Mouse (Mus musculus) kidney, adult 2 months (tissue): ENCODE data around the gene Tmem29. TPM values are rescaled to one million over a fixed set of nuclear protein-coding genes. Genes with fewer than 3 reads are reported as not detected.
A peak's percentile ranks its signal among the peaks of the same experiment; 100 is the strongest.
"Not testable (repeated sequence)": the region's sequence is repeated elsewhere in the genome, so short reads cannot be mapped to it uniquely, and the experiment has no call there.

Source experiments
- DNase-seq: peaks from one replicate; pipeline ENCODE4 v3.0.0; 2021
- H3K27ac ChIP-seq: fragments of 200-500 bp; 2 replicates; pipeline ENCODE4 v1.5.1; 2012; ENCODE audit warnings: low read depth, low read length, control low read depth, inconsistent platforms; ENCODE audit not compliant: insufficient read depth
- H3K27me3 ChIP-seq: fragments of 200-500 bp; replicated peaks from 2 replicates; pipeline ENCODE4 v1.6.1; 2012; ENCODE audit warnings: mild to moderate bottlenecking, moderate library complexity, low read length, inconsistent platforms; ENCODE audit not compliant: control insufficient read depth, insufficient read depth
- H3K36me3 ChIP-seq: fragments of 200-500 bp; 2 replicates; pipeline ENCODE4 v1.6.1; 2012; ENCODE audit warnings: mild to moderate bottlenecking, moderate library complexity, low read length, inconsistent platforms; ENCODE audit not compliant: control insufficient read depth, insufficient read depth
- H3K4me1 ChIP-seq: fragments of 200-500 bp; 2 replicates; pipeline ENCODE4 v1.6.1; 2011; ENCODE audit warnings: low read length; ENCODE audit not compliant: control insufficient read depth, insufficient read depth
- H3K4me3 ChIP-seq: fragments of 200-500 bp; 2 replicates; pipeline ENCODE4 v1.5.1; 2011; ENCODE audit warnings: mild to moderate bottlenecking, low read depth, low read length, control low read depth; ENCODE audit not compliant: insufficient read depth
- CTCF ChIP-seq: fragments of 200-500 bp; conservative IDR thresholded peaks from 2 replicates; pipeline ENCODE4 v1.5.1; 2011; ENCODE audit warnings: low read depth, mild to moderate bottlenecking, control low read depth, low read length, moderate library complexity, mixed read lengths; ENCODE audit not compliant: insufficient read depth, insufficient read length
- POLR2A ChIP-seq: fragments of 200-500 bp; IDR thresholded peaks from one replicate; pipeline ENCODE4 v1.6.1; 2011; ENCODE audit warnings: low read depth, low read length, control low read depth
- WGBS: fragments of 180-500 bp; shearing (Covaris S2); methylation state at CpG from one replicate; pipeline ENCODE4 v1.1.7; 2018; 5-methylcytosine and 5-hydroxymethylcytosine counted together
- polyA plus RNA-seq: library from polyadenylated mRNA; depleted of rRNA; stranded (reverse); fragments of >200 nt; gene quantifications from 2 replicates; pipeline ENCODE4 v1.2.3, GENCODE M21; 2012; rRNA removed

Tmem29 gene
- 4.8 and 8.1 TPM in 2 replicates for polyA plus RNA-seq

DNA sequence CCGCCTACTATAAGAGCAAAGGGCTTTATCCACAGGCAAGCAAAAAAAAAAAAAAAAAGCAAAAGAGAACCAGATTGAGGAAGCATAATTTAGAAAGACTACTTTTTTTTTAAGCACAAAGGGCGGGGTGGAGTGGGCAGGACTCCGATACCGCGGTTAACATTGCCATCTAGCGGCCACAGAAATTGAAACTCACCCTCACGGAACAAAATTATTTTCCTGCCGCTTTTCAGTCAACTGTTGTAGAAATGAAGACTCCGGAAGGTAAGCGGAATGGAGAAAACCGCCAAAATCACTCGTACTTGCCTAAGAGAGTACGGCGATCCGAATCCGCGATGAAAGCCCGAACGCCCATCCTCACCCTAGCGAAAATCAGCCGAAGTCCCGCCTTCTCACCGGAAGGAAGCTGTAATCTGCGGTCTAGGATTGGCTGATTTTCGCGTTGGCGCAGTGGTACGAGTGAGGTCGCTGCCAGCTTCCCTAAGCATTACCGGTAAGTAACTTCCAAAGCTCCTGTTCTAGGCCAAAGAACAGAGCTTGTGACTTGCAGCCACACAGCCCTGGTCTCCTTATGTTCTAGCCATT is at the start of gene Tmem29:
Gene Tmem29, minus strand, starts transcription at position 389 of the 585 bp plus-strand sequence.
- Histone ChIP-seq H3K27ac (peak within 1 kb of the TSS; percentile 29; the same call in 1 of the 2 replicates), H3K36me3 (no peaks in the 10 kb centered on the region), H3K4me1 (peaks cover 2% of the 10 kb centered on the region; the same call in 1 of the 2 replicates), H3K4me3 (peak within 1 kb of the TSS; percentile 49), H3K27me3 (no peaks in the 10 kb centered on the region)
- TF ChIP-seq POLR2A (no peak), CTCF (peak; percentile 47)
- DNase-seq: peak; percentile 94
- WGBS: under 1% methylated on average over 30 of the region's 30 CpGs

DNA sequence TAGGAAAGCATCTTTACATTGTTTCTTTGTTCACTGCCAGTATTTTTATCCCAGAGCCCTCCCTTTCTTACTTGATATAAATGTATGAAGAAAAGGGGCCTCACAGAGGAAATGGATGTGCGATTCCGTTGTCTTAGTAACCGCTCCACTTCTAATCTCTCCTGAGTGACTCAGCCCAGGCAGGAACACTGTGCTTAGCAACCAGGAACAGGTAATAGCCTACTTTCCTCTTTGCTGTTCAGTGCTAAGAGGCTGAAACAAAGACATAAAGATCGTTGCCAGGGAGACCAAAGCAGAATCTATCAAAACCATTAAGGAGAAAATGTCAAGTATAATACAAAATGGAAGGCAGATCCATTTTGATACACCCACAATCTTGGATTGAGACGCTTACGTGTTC is 49.7 kb upstream of the Tmem29 start:
- no peaks in the 10 kb centered on the region for H3K27me3 ChIP-seq
- no peak for TF ChIP-seq POLR2A
- TF ChIP-seq CTCF: no peak
- no peaks in the 10 kb centered on the region for H3K36me3 ChIP-seq
- H3K4me3 ChIP-seq: no peak overlapping the region
- no peaks in the 10 kb centered on the region for H3K4me1 ChIP-seq
- WGBS: 97% methylated on average over 6 of the region's 6 CpGs
- H3K27ac ChIP-seq: no peak overlapping the region
- DNase-seq: no peak

DNA sequence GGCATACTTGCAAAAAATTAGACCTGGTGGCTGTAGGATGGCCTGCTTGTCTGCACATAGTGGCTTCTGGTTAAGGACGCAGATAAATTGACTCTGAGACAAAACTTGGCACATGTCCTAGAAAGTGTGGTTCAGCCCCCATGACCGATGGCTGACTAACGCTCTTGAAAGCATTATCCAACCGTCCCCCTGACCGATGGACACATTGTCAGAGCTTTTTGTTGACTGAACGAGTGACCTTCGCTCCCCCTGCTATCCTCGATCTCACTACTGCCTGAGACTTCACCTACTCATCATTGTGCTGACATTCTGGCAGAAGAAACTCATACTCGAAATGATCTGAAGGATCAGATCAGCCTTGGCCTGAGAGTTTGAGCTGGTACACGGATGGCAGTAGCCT is 28.9 kb upstream of the Tmem29 start:
- H3K27me3 ChIP-seq, DNase-seq, H3K27ac ChIP-seq, H3K36me3 ChIP-seq, H3K4me3 ChIP-seq, H3K4me1 ChIP-seq: not testable (repeated sequence)
- WGBS: 16% methylated on average over 3 of the region's 10 CpGs

DNA sequence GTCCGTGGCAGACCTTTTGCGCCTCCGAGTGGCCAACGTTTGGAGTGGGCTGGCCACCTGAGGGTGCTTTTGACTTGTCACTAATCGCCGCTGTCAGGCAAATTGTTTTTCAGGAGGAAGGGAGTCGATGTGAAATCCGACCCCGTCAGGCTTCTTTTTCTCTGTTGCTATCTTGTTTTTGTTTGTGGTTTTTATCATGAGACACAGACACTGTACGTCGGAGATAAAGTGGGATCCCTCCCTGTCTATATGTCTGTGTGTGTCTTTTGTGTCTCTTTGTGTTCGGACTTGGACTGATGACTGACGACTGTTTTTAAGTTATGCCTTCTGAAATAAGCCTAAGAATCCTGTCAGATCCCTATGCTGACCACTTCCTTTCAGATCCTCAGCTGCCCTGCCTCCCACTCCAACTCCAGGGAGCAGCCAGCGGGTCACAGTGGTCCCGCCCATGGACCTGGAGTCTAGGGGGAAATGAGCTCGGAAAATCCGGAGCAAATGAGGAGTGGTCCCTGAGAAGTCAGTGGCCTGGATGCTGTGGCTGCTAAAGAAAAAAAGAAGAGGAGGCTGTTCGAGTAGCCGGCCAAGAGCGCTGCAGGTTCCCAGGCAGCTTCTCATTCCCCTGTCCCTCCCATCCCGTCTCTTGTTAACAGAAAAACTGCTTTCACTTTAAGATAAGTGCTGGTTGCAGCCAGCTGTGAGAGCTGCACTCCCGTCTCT is 27.5 kb upstream of the Tmem29 start:
- not testable (repeated sequence) for H3K27ac ChIP-seq, H3K27me3 ChIP-seq, DNase-seq, H3K36me3 ChIP-seq, H3K4me1 ChIP-seq, H3K4me3 ChIP-seq
- WGBS: 21% methylated on average over 8 of the region's 22 CpGs

DNA sequence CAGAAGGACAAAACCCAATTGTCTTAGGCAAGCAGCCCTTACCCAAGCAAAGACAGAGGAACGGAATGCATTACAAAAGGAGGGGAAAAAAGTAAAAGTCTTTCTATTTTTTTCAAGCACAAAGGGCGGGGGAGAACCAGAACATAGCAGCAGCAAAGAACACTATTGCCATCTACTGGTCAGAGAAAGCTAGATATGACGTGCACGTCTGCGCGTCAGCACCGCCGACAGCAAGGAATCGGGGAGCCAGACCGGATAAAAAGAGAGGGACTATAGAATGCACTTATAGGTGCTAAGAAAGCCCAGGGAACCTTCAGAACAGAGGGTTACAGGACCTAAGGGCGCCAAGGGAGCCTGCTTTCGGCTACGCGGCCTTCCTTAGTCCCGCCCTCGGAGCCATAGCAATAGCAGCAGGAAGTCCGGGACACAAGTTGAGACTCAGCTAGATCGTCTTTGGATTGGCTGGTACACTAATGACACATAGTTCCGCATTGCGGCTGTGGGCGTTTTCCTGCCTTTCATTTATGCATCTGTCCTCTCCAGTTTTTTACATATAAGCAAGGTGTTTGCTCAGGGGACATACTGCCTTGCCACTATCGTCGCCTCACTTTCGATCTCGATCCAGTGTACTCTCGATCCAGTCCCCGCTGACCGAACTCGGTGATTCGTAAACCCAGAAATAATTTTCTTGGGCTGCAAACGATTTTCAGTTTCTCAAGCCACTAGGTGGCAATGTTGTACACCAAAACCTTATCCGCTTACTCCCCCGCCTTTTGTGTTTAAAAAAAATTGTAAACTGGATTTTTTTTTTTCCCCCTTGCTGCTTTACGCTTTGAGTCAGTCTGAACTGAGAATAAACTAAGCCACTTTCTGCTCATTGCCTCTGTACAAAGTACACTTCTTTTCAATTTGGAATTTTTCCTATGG is 19.2 kb upstream of the Tmem29 start:
- Histone ChIP-seq H3K27ac (peak overlapping the region; percentile 100), H3K27me3 (no peaks in the 10 kb centered on the region), H3K4me1 (no peaks in the 10 kb centered on the region), H3K4me3 (peak overlapping the region; percentile 87), H3K36me3 (no peaks in the 10 kb centered on the region)
- TF ChIP-seq CTCF (peak; percentile 63), POLR2A (no peak)
- WGBS: under 1% methylated on average over 34 of the region's 34 CpGs
- DNase-seq: peak; percentile 93

DNA sequence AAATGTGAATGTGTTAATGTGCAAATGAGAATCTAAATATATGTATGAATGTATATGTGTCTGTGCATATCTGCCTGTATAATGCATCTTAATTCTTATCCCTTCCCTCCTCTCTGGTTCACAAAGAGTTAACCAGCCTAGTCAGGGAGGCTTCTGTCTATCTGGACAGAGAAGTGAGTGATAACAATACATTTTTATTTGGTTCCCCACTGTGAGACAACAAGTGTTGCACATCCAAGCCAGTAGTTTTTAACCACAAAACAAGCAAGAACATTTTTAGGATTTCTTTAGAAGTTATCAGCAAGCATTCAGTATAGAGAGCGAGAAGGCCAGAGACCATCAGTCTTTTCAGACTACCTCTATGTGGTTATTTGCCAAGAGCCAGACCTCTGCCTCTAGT is 12.5 kb upstream of the Tmem29 start:
- H3K4me3 ChIP-seq: no peak overlapping the region
- no peak for TF ChIP-seq CTCF
- H3K27me3 ChIP-seq: no peaks in the 10 kb centered on the region
- H3K4me1 ChIP-seq: no peaks in the 10 kb centered on the region
- DNase-seq: no peak
- WGBS: 60% methylated on average over 1 of the region's 1 CpGs
- no peaks in the 10 kb centered on the region for H3K36me3 ChIP-seq
- no peak overlapping the region for H3K27ac ChIP-seq

DNA sequence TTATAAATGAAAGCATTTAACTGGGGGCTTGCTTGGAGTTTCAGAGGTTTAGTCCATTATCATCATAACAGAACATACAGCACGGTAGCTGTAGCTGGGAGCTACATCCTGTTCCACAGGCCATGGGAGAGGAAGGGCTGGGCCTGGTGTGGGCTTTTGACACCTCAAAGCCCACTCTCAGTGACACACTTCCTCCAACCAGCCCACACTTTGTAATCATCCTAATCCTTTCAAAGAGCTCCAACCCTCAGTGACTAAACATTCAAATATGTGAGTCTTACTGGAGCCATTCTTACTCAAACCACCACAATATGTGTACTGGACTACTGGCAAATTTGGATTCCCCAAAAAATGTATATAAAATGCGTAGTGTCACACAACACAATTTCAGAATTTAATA is 9.3 kb upstream of the Tmem29 start:
- Histone ChIP-seq H3K4me3 (no peak overlapping the region), H3K36me3 (no peaks in the 10 kb centered on the region), H3K27ac (no peak overlapping the region), H3K4me1 (no peaks in the 10 kb centered on the region), H3K27me3 (no peaks in the 10 kb centered on the region)
- DNase-seq: no peak
- WGBS: 88% methylated on average over 2 of the region's 2 CpGs
- no peak for TF ChIP-seq POLR2A
- TF ChIP-seq CTCF: no peak

DNA sequence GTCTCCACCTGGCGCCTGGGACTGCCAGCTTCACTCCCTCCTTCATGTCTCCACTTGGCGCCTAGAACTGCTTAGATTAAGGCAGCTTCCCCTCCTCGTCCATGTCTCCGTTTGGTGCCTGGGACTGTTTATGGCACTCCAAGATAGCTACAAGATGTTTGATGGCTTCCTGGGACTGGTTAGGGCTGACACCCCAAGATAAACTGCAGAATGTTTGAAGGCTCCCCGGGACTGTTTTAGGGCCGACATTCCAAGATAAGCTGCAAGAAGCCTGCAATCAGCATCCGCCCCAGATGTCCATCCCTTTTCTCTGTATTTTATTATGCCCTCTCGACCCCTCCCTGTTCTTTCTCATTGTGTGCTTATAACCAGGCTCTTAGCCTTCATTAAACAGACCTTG is 7.9 kb upstream of the Tmem29 start:
- not testable (repeated sequence) for H3K27ac ChIP-seq, H3K36me3 ChIP-seq, H3K4me3 ChIP-seq, H3K4me1 ChIP-seq, H3K27me3 ChIP-seq, DNase-seq
- WGBS: 50% methylated on average over 8 of the region's 8 CpGs
